Mouse (Mus musculus): ENCODE results near the gene Elf1. TPM values are rescaled to one million over a fixed set of nuclear protein-coding genes. Genes with fewer than 3 reads are reported as not detected.

Elf1 gene
- polyA plus RNA-seq, 1 experiment from 2014 or later: 18.2 TPM

GRCm38 (mm10) chr14:79460401-79460800 lies 20.6 kb upstream of the Elf1 start:
- H3K4me3 ChIP-seq (replicated peaks; ENCODE audit: low read depth, low read length): no peak overlapping the region
- no peak for TF ChIP-seq CTCF (IDR thresholded peaks at IDR 0.05; ENCODE audit: low read depth)
- H3K36me3 ChIP-seq (ENCODE audit: insufficient read depth, low read length): peaks cover 22% of the 10 kb centered on the region
- ATAC-seq (replicated peaks; ENCODE audit: low FRiP score, low read depth): no peak
- no peak overlapping the region for H3K27ac ChIP-seq
- no peaks in the 10 kb centered on the region for H3K27me3 ChIP-seq (ENCODE audit: insufficient read depth, low read length)
- no peaks in the 10 kb centered on the region for H3K9me3 ChIP-seq (replicated peaks; ENCODE audit: low read length)
- no peak for DNase-seq (ENCODE audit: low spot score)
- H3K4me2 ChIP-seq (ENCODE audit: low read length): no peak overlapping the region
- WGBS: 90% methylated on average over 1 of the region's 1 CpGs
- no peak overlapping the region for H3K9ac ChIP-seq (ENCODE audit: low read depth, low read length)
- no peaks in the 10 kb centered on the region for H3K4me1 ChIP-seq (replicated peaks; ENCODE audit: insufficient read depth, low read length)

- no peaks in the 10 kb centered on the region for H3K4me1 ChIP-seq (replicated peaks; ENCODE audit: insufficient read depth, low read length)
- H3K27ac ChIP-seq: no peak overlapping the region
- H3K27me3 ChIP-seq (ENCODE audit: insufficient read depth, low read length): no peaks in the 10 kb centered on the region
- no peak overlapping the region for H3K4me3 ChIP-seq (replicated peaks; ENCODE audit: low read depth, low read length)
- no peak for TF ChIP-seq CTCF (IDR thresholded peaks at IDR 0.05; ENCODE audit: low read depth)
- peaks cover 26% of the 10 kb centered on the region for H3K36me3 ChIP-seq (ENCODE audit: insufficient read depth, low read length)
- no peaks in the 10 kb centered on the region for H3K9me3 ChIP-seq (replicated peaks; ENCODE audit: low read length)
- WGBS: 92% methylated on average over 4 of the region's 4 CpGs
- no peak for DNase-seq (ENCODE audit: low spot score)
- ATAC-seq (replicated peaks; ENCODE audit: low FRiP score, low read depth): no peak
- no peak overlapping the region for H3K9ac ChIP-seq (ENCODE audit: low read depth, low read length)
- H3K4me2 ChIP-seq (ENCODE audit: low read length): no peak overlapping the region
Observed at GRCm38 (mm10) chr14:79460988-79461387, 20.0 kb upstream of the Elf1 start.

GRCm38 (mm10) chr14:79465623-79466022 lies 15.4 kb upstream of the Elf1 start:
- H3K4me3 ChIP-seq (replicated peaks; ENCODE audit: low read depth, low read length): no peak overlapping the region
- TF ChIP-seq CTCF (IDR thresholded peaks at IDR 0.05; ENCODE audit: low read depth): peak; percentile 42
- DNase-seq (ENCODE audit: low spot score) (no peak), ATAC-seq (replicated peaks; ENCODE audit: low FRiP score, low read depth) (no peak)
- no peak overlapping the region for H3K27ac ChIP-seq
- 96% methylated on average over 1 of the region's 1 CpGs for WGBS
- H3K27me3 ChIP-seq (ENCODE audit: insufficient read depth, low read length): no peaks in the 10 kb centered on the region
- no peak overlapping the region for H3K4me2 ChIP-seq (ENCODE audit: low read length)
- peaks cover 56% of the 10 kb centered on the region for H3K36me3 ChIP-seq (ENCODE audit: insufficient read depth, low read length)
- H3K9me3 ChIP-seq (replicated peaks; ENCODE audit: low read length): no peaks in the 10 kb centered on the region
- H3K4me1 ChIP-seq (replicated peaks; ENCODE audit: insufficient read depth, low read length): no peaks in the 10 kb centered on the region
- H3K9ac ChIP-seq (ENCODE audit: low read depth, low read length): no peak overlapping the region

- Histone ChIP-seq H3K9ac (ENCODE audit: low read depth, low read length) (no peak overlapping the region), H3K27me3 (ENCODE audit: insufficient read depth, low read length) (no peaks in the 10 kb centered on the region), H3K4me1 (replicated peaks; ENCODE audit: insufficient read depth, low read length) (no peaks in the 10 kb centered on the region), H3K9me3 (replicated peaks; ENCODE audit: low read length) (no peaks in the 10 kb centered on the region), H3K4me3 (replicated peaks; ENCODE audit: low read depth, low read length) (no peak overlapping the region), H3K4me2 (ENCODE audit: low read length) (no peak overlapping the region), H3K27ac (no peak overlapping the region), H3K36me3 (ENCODE audit: insufficient read depth, low read length) (peaks cover 58% of the 10 kb centered on the region)
- DNase-seq (ENCODE audit: low spot score): peak; percentile 87
- ATAC-seq (replicated peaks; ENCODE audit: low FRiP score, low read depth): no peak
- peak; percentile 83 for TF ChIP-seq CTCF (IDR thresholded peaks at IDR 0.05; ENCODE audit: low read depth)
- WGBS: 18% methylated on average over 3 of the region's 3 CpGs
Observed at GRCm38 (mm10) chr14:79467621-79468020, 13.4 kb upstream of the Elf1 start.

GRCm38 (mm10) chr14:79473384-79473783 lies 7.6 kb upstream of the Elf1 start:
- TF ChIP-seq CTCF (IDR thresholded peaks at IDR 0.05; ENCODE audit: low read depth): no peak
- no peak overlapping the region for H3K9ac ChIP-seq (ENCODE audit: low read depth, low read length)
- H3K27me3 ChIP-seq (ENCODE audit: insufficient read depth, low read length): no peaks in the 10 kb centered on the region
- no peak for DNase-seq (ENCODE audit: low spot score)
- no peak overlapping the region for H3K4me2 ChIP-seq (ENCODE audit: low read length)
- no peaks in the 10 kb centered on the region for H3K9me3 ChIP-seq (replicated peaks; ENCODE audit: low read length)
- WGBS: 87% methylated on average over 2 of the region's 2 CpGs
- H3K4me1 ChIP-seq (replicated peaks; ENCODE audit: insufficient read depth, low read length): no peaks in the 10 kb centered on the region
- H3K27ac ChIP-seq: no peak overlapping the region
- H3K4me3 ChIP-seq (replicated peaks; ENCODE audit: low read depth, low read length): no peak overlapping the region
- peaks cover 55% of the 10 kb centered on the region for H3K36me3 ChIP-seq (ENCODE audit: insufficient read depth, low read length)
- no peak for ATAC-seq (replicated peaks; ENCODE audit: low FRiP score, low read depth)

GRCm38 (mm10) chr14:79481339-79482151 lies 551 bp downstream of the Elf1 start, which contains the start of gene Wbp4:
Gene Wbp4, minus strand, starts transcription at chr14:79481520.
- peaks cover 4% of the 10 kb centered on the region; the same call in 1 of the 2 replicates for H3K36me3 ChIP-seq (ENCODE audit: insufficient read depth, low read length)
- no peaks in the 10 kb centered on the region for H3K27me3 ChIP-seq (ENCODE audit: insufficient read depth, low read length)
- H3K27ac ChIP-seq: peak within 1 kb of the TSS; percentile 100
- WGBS: under 1% methylated on average over 77 of the region's 86 CpGs
- peak within 1 kb of the TSS; percentile 94 for H3K9ac ChIP-seq (ENCODE audit: low read depth, low read length)
- TF ChIP-seq CTCF (IDR thresholded peaks at IDR 0.05; ENCODE audit: low read depth): no peak
- ATAC-seq (replicated peaks; ENCODE audit: low FRiP score, low read depth): peak; percentile 89
- H3K4me2 ChIP-seq (ENCODE audit: low read length): peak within 1 kb of the TSS; percentile 81
- H3K9me3 ChIP-seq (replicated peaks; ENCODE audit: low read length): no peaks in the 10 kb centered on the region
- H3K4me1 ChIP-seq (replicated peaks; ENCODE audit: insufficient read depth, low read length): peaks cover 22% of the 10 kb centered on the region
- peak; percentile 95 for DNase-seq (ENCODE audit: low spot score)
- peak within 1 kb of the TSS; percentile 70 for H3K4me3 ChIP-seq (replicated peaks; ENCODE audit: low read depth, low read length)

All from kidney, postnatal 0 days (tissue).